In genomic region chr10:96181883-96182628, GRCm38 (mm10) we compare ENCODE assay signal across 14 mouse cellular contexts. TPM values are rescaled to one million over a fixed set of nuclear protein-coding genes. Genes with fewer than 3 reads are reported as not detected.
A peak's percentile ranks its signal among the peaks of the same experiment; 100 is the strongest.
DNase-seq lines count a peak whose midpoint lies in the region; ATAC-seq and TF ChIP-seq lines count a peak whose summit lies in the region.
"Had no signal": no experiment of that assay in that cellular context is flagged by ENCODE, and none has a peak within 500 bp of the region (broad histone marks: within the 10 kb centered on the region; RNA-seq: fewer than 3 reads in every experiment).

No protein-coding gene starts in this region.

- 0 out of 2 replicates have a peak, but pooled peaks have one; percentile 3 for TF ChIP-seq CTCF in heart, adult 2 months (IDR thresholded peaks at IDR 0.05)
- 0 out of 2 replicates have a peak, but pooled peaks have one; percentile 9 for TF ChIP-seq CTCF in cortical plate, adult 2 months (IDR thresholded peaks at IDR 0.05; ENCODE audit: extremely low read depth, insufficient read depth, low read length)

- no peak overlapping the region for H3K9ac ChIP-seq in heart, adult 2 months (ENCODE audit: low read depth, low read length)

- peaks cover 7% of the 10 kb centered on the region for H3K4me1 ChIP-seq in heart, adult 2 months (ENCODE audit: control insufficient read depth, insufficient read depth, low read length)
- H3K4me1 ChIP-seq in megakaryocyte, embryonic 14.5 days = peaks cover 99% of the 10 kb centered on the region
- no peaks in the 10 kb centered on the region for H3K4me1 ChIP-seq in cortical plate, adult 2 months (ENCODE audit: control insufficient read depth, insufficient read depth, low read length)

- no peak for DNase-seq in heart, adult 2 months
- no peak for DNase-seq in heart, adult 18-20 months
- DNase-seq in ES-CJ7 (ENCODE audit: low read depth, low spot score) = peak; percentile 7
- DNase-seq in urinary bladder, postnatal 14 days (ENCODE audit: low spot score) = no peak
- DNase-seq in right cerebral cortex, adult 18-20 months = no peak
- DNase-seq: cerebellum, postnatal 36 days; kidney, postnatal 25 days had no signal

- H3K79me2 ChIP-seq in heart, adult 2 months (replicated peaks; ENCODE audit: control insufficient read depth, insufficient read depth, low read length) = no peaks in the 10 kb centered on the region

- peaks cover 4% of the 10 kb centered on the region; the same call in 1 of the 2 replicates for H3K9me3 ChIP-seq in megakaryocyte, embryonic 14.5 days

- no peak for TF ChIP-seq POLR2A in heart, adult 2 months (IDR thresholded peaks at IDR 0.05; ENCODE audit: insufficient read depth, low read depth, low read length)
- TF ChIP-seq POLR2A in cortical plate, adult 2 months (IDR thresholded peaks at IDR 0.05; ENCODE audit: extremely low read depth, insufficient read depth, low read length) = no peak

- ATAC-seq in megakaryocyte, adult 5-6 weeks (ENCODE audit: poor library complexity, severe bottlenecking) = no peak; the same call in 1 of the 2 replicates
- ATAC-seq: hindbrain, embryonic 16.5 days had no signal

- no peaks in the 10 kb centered on the region for H3K27me3 ChIP-seq in heart, adult 2 months (ENCODE audit: control insufficient read depth, insufficient read depth, low read length)
- H3K27me3 ChIP-seq in megakaryocyte, embryonic 14.5 days (replicated peaks) = no peaks in the 10 kb centered on the region

- no peak overlapping the region for H3K27ac ChIP-seq in heart, adult 2 months
- H3K27ac ChIP-seq in cortical plate, adult 2 months (ENCODE audit: insufficient read depth, low read length) = no peak overlapping the region

- H3K4me3 ChIP-seq in heart, adult 2 months = no peak overlapping the region
- H3K4me3 ChIP-seq in megakaryocyte, embryonic 14.5 days (replicated peaks) = peak overlapping the region; percentile 77
- no peak overlapping the region for H3K4me3 ChIP-seq in cortical plate, adult 2 months (ENCODE audit: insufficient read depth, low read length)

- 94% methylated on average over 6 of the region's 6 CpGs for WGBS in heart, adult 2 months

- intact Hi-C loops in heart, adult 2 months (cut with DNase I) = no loop called here

- TF ChIP-seq EP300 in heart, adult 2 months (IDR thresholded peaks at IDR 0.05; ENCODE audit: insufficient read depth, low read depth, low read length) = no peak

- H3K36me3 ChIP-seq in heart, adult 2 months (ENCODE audit: control insufficient read depth, insufficient read depth, low read length) = no peaks in the 10 kb centered on the region; the same call in 1 of the 2 replicates
- peaks cover 18% of the 10 kb centered on the region for H3K36me3 ChIP-seq in megakaryocyte, embryonic 14.5 days (replicated peaks; ENCODE audit: low read length)

RNA-seq across cellular contexts. Expression of gene Gm5426, which starts 45.7 kb away (rescaled TPM):
- not detected for total RNA-seq in heart, adult 2 months (2021)
- not detected in 2 replicates for polyA plus RNA-seq in heart, adult 2 months (2012; rRNA removed)
- not detected for total RNA-seq in heart, adult 18-20 months (2021)
- not detected in 2 replicates for polyA plus RNA-seq in megakaryocyte, embryonic 14.5 days (2012; ENCODE audit: insufficient read depth, low replicate concordance)
- total RNA-seq in megakaryocyte, adult 5-6 weeks (2015) = not detected in 2 replicates
- not detected in 2 replicates for total RNA-seq in megakaryocyte, adult 5-6 weeks (2017)
- not detected in 2 replicates for polyA plus RNA-seq in cortical plate, adult 2 months (2012; rRNA removed)
- total RNA-seq: adrenal gland, postnatal 4 days; granulocyte monocyte progenitor cell, adult 5-6 weeks; left cerebral cortex, postnatal 10 days had no signal
- polyA plus RNA-seq: hindbrain, embryonic 16.5 days had no signal
